Mouse (Mus musculus): ENCODE results near the gene Mtch2. TPM values are rescaled to one million over a fixed set of nuclear protein-coding genes. Genes with fewer than 3 reads are reported as not detected.

Mtch2 gene
- total RNA-seq, 2 experiments from 2014 or later, result 116 to 124 TPM

- DNase-seq (ENCODE audit: extremely low spot score in 1 of 2, low spot score in 1 of 2), result peak; percentile 79
These were observed 57.3 kb downstream of the Mtch2 start, which contains the start of the genes Kbtbd4 and Ndufs3 for GRCm38 (mm10) chr2:90904076-90904855. Gene Kbtbd4, plus strand, starts transcription at chr2:90904740. Gene Ndufs3, minus strand, starts transcription at chr2:90904827.

GRCm38 (mm10) chr2:90904856-90905224 lies 57.9 kb downstream of the Mtch2 start:
- DNase-seq (ENCODE audit: extremely low spot score in 1 of 2, low spot score in 1 of 2), result no peak

- no peak for DNase-seq (ENCODE audit: extremely low spot score in 1 of 2, low spot score in 1 of 2)
These were observed 59.8 kb downstream of the Mtch2 start for GRCm38 (mm10) chr2:90906721-90907120.

- DNase-seq (ENCODE audit: extremely low spot score in 1 of 2, low spot score in 1 of 2), result no peak
These were observed 63.9 kb downstream of the Mtch2 start for GRCm38 (mm10) chr2:90910861-90911260.

- no peak for DNase-seq (ENCODE audit: extremely low spot score in 1 of 2, low spot score in 1 of 2)
These were observed 64.7 kb downstream of the Mtch2 start for GRCm38 (mm10) chr2:90911668-90912067.

GRCm38 (mm10) chr2:90913671-90914070 lies 66.7 kb downstream of the Mtch2 start:
- no peak for DNase-seq (ENCODE audit: extremely low spot score in 1 of 2, low spot score in 1 of 2)

GRCm38 (mm10) chr2:90915516-90915915 lies 68.6 kb downstream of the Mtch2 start:
- DNase-seq (ENCODE audit: extremely low spot score in 1 of 2, low spot score in 1 of 2), result no peak

Other genes starting within 250 kb of the Mtch2 start
- gene Nup160, start 169.9 kb upstream of the Mtch2 start, total RNA-seq (2021), result 10 to 100 TPM; 16.4 to 17.9 TPM
- 10 to 100 TPM; 41.2 to 69.1 TPM for gene Fnbp4, start 101.8 kb upstream of the Mtch2 start, total RNA-seq (2021)
- gene Agbl2, start 64.4 kb upstream of the Mtch2 start, total RNA-seq (2021), result under 1 TPM; 0.52 to 0.92 TPM
- 100 to 1,000 TPM; 209 to 222 TPM for gene C1qtnf4, start 38.7 kb downstream of the Mtch2 start, total RNA-seq (2021)
- gene Kbtbd4, start 57.6 kb downstream of the Mtch2 start, total RNA-seq (2021), result 10 to 100 TPM; 32.5 to 43.0 TPM
- 100 to 1,000 TPM; 219 to 254 TPM for gene Ndufs3, start 57.7 kb downstream of the Mtch2 start, total RNA-seq (2021)
- 100 to 1,000 TPM; 138 to 153 TPM for gene Celf1, start 93.2 kb downstream of the Mtch2 start, total RNA-seq (2021)
- gene Rapsn, start 188.5 kb downstream of the Mtch2 start, total RNA-seq (2021), result under 1 TPM in 1 of 2 experiments, not detected in 1; 0.59 TPM
- 100 to 1,000 TPM; 232 to 234 TPM for gene Psmc3, start 206.9 kb downstream of the Mtch2 start, total RNA-seq (2021)
- gene Slc39a13, start 223.3 kb downstream of the Mtch2 start, total RNA-seq (2021), result 10 to 100 TPM; 23.3 to 31.2 TPM
- gene Spi1, start 235.2 kb downstream of the Mtch2 start, total RNA-seq (2021), result 1 to 10 TPM; 3.6 to 3.8 TPM

Data from layer of hippocampus, postnatal 25 days (tissue).